Mouse (Mus musculus): ENCODE measurements around the gene Odf3l1.

Gene Odf3l1

DNA sequence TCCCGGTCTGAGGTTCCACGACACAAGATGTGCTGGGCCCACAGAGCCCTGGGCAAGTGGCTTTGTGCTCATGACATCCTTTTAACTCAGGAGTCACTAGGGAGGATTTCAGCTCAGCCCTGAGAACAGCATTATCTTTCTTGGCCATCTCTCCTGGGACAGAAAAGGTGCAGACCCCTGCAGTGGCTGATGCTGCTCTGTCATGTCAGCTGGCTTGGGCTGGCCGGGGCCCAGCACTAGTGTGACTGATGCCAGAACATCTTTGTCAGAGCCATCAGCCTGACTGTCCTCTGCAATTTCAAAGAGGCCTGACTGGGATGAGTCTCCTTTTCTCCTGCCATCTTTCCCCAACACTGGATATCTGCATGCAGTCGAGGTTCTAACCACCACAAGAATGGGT, 17.8 kb upstream of the Odf3l1 start:
- no peak for DNase-seq (ENCODE audit: low read depth, low spot score)

DNA sequence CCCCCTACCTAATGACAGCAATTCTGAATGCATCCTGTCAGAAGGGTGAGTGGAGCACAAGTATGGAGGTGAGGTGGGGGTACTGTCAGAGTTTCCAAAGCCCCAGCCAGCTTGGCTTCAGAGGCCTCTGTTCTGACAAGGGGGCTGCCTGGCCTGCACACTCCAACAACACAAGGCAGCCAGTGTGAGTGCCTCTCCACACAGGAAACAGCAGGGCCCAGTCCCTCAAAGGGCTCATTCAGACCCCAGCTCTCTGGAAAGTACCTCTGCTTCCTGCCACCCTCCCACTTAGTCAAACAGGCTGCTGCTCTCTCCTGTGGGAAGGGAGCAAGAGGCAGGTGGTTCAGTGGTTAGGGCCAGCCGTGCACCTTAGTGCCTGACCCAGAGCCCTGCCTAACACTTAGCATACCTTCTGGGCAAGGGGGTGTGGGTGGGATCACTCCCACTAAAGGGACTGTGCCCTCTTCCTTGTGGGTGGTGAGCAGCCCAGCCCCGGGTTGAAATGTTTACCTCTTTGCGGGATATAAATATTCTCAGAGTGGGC, 17.1 kb upstream of the Odf3l1 start:
- no peak for DNase-seq (ENCODE audit: low read depth, low spot score)

DNA sequence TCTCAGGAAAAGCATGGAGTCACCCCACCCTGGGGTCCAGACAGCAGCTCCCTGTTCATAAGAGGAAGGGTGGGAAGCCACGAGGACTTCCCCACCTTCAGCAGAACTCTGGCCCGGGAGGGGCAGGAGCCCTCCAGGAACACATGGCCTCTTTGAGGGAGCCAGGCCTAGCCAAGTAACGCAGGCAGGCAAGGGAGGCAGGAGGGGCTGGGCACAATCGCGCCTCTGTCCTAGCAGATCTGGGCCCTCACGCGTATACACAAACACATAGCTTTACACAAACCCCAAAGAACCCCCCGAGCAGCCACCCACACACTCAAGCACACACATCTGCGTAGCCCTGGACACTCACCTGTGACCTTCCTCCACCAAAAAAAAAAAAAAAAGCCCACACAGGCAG, 16.3 kb upstream of the Odf3l1 start:
- DNase-seq (ENCODE audit: low read depth, low spot score) = no peak

DNA sequence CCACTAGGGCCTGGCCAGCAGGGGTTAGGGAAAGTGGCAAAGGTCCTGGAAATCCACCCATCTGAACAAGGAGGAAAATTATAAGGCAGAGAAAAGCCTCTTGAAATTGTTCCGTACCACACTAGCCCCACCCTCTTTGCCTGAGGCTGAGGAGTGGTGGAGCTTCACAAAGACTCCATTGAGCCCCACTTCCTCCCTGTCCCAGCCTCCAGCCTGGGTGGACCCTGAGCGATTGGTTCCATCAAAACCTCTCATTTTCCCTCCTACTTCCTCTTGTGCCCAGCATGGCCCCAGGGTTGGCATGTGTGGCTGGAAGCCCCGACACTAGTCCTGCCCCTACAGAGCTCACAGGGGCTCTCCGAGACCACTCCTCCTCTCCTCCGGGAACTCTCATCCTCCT, 12.8 kb upstream of the Odf3l1 start:
- no peak for DNase-seq (ENCODE audit: low read depth, low spot score)

DNA sequence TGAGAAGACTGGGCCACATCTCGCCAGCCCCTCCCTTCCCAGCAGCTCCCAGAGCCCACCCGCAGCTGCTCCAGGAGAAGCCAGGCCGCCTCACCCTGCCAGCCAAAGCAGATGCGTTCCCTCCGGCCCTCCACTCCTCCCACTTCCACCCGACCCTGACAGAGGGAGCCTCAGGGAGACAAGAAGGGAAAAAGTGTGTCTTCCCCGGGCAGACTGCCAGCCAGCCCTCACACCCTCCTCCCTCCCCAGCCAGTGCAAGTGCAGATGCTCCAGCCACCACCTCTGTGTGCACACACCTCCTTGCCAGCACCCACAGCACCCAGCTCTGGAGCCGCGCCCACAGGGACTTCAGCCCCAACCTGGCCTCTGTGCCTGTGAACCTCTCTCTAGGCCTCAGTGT, 12.3 kb upstream of the Odf3l1 start:
- no peak for DNase-seq (ENCODE audit: low read depth, low spot score)

DNA sequence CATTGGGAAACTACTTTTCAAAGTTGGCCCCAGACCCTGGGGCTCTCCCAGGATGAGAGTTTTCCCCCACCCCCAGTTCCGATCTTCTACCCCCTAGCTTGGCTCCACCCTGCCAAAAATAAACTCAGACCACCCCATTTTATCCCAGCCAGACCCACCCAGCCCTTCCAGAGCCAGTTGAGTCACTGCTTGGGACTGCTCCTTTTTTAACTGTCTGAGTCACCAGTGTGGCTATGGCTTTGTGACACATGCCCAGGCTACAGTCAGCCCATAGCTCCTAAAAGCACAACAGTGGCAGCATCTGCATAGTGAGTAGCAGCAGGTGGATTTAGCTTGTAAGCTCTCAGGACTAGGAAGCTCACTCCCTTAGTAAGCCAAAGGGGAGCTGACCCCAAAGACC, 8.6 kb upstream of the Odf3l1 start:
- DNase-seq (ENCODE audit: low read depth, low spot score) = no peak

DNA sequence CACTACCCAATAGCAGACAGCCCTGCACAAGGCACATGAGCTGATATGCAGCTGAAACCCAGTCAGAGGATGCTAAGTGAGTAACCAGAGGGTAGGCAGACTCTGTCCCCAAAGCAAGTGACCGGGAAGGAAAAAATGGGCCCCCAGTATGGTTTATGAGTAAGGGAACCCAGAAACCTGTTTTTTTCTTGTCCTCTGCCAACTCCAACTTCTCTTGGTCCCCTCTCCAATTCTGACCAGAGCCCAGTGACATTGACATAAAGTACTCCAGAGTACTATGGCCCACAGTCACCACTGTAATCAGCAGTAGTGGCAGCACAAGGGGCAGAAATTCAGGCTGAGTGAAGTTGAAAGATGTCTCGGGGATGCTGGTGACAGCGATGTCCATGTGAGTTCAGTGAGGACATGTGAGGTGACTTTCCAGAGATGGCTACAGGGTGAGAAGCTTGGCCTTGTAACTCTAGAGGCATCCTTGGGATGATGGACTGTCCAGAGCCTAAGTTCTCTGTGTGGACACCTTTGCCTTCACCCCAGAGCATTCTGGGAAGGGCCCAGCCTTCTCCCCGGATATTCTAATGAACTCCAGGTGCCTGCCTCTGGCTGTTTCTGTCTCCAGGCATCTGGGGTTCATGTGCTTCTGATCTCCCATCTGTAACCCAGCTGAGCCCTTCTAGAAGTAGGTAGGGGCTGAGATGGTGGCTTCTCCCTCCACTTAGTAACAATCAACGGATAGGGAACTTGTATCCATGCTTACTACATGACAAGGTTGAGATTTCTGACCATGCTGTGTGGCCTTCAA, 7.8 kb upstream of the Odf3l1 start:
- no peak for DNase-seq (ENCODE audit: low read depth, low spot score)

DNA sequence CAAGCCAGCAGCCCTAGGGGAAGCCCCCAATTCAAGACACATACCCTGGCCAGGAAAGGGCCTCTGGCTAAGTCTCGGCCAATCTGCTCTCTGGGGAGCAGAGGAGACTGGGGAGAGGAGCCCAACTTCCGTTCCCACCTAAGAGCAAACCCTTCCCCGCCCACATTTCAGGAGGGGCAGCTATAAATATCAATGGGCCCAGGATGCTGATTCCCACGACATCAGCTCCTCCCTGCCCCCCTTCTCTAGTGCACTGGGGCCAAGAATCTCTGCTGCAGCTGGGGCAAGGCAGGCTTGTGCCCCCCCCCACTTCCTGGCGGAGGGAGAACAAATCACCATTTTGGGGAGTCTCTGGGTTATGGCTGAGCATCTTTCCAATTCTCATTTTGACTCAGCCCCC, 6.7 kb upstream of the Odf3l1 start:
- no peak for DNase-seq (ENCODE audit: low read depth, low spot score)

DNA sequence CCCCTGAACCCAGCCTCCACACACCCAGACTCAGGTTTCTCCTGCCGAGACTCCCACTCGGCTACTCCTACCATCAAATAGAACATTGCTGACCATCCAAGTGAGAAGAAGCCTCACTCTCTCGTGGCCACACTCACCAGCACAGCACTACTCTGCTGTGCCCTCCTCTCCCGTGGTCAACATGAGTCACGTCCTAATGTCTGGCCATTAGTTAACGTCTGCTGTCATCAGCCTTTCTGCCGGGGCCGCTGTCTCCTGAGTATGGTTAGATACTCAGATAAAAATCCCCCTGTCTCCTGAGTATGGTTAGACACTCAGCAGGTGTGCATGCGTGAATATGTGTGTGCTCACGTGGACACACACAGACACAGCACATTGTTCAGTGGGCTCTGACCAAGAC, 6.3 kb upstream of the Odf3l1 start:
- DNase-seq (ENCODE audit: low read depth, low spot score) = no peak

DNA sequence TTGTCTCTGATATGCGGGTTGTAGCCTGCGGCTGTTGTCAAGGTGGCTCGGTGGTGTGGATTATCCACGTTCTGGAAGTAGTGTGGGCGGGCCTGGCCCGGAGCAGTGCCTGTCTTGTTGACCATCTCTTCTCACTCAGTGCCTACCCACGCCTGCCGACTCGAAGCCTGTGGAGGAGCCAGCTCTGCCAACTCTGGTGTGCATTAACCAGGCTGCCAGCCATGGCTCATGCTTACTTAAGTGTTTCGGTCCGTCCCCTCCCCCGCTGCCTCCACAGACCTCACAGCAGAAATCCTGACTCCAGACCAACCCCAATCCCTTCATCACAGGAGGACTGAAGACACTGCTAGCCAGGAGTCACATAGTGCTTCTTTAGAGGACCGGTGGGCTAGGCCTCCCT, 5.1 kb upstream of the Odf3l1 start:
- DNase-seq (ENCODE audit: low read depth, low spot score) = no peak

DNA sequence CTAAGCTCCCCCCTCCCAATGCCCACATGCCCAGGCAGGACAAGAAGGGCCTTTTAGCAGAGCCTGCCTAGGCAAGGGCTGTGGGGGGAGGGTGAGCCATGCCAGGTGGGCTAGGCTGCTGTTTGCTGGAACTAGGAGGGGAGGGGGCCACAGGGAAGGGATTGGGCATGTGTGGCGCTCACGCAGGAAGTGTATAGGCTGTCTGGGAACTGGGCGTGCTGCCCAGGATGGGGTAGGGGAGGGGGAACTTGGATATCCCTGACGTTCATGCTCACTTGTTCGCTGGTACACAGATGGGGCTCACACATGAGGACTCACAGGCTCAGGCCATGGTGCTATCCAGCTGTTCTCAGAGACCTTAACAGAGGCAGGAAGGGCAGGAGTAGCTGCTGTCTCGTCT, 3.8 kb upstream of the Odf3l1 start:
- DNase-seq (ENCODE audit: low read depth, low spot score) = no peak

DNA sequence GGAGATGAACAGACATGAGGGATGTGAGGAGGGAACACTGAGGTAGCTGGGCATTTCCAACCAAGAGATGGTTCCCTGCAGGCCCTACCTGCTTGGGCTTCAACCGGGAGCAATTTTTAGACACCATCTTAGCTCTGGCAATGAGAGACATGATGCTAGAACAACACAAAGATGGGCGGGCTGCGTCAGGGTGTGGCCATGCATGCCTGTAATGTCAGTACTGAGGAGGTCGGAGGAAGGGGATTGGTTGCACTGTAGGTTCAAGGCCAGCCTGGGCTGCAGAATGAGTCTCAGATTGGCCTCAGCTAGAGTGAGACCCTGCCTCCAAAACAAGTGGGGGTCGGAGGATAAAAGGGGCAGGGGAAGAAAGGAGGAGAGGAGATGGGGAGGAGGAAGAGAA, 2.0 kb upstream of the Odf3l1 start:
- no peak for DNase-seq (ENCODE audit: low read depth, low spot score)

DNA sequence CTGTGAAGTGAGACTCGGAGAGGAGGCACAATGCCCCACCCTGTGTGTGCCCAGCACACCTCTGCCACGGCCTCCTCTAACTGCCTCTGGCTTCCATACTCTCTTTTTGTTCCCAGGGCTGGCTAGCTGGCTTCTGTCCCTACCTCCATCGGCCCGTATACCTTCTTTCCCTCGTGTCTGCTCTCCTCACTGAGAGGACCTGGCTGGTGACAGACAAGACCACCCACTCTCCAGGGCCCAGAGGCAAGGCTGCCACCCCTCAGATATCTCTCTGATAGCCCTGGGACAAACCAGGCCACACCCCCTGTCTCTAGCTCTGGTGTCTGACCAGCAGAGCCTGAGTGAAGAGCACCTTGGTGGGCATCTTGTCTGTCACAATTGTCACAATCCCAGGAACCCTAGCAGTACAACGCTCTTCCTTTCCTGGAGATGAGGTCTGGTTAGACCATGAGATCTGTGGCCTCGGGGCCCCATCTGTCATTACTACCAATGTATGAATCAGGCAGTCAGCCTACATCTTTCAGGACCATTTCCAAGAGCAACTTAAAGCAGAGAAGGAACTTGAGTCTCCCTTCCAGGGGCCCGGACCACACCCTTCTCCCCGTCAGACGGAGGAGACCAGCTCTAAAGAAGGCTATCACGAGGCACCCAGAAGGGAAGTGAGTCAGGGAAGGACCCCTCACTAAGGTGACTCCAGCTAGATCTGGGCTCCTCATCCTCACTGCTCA, 1.4 kb upstream of the Odf3l1 start:
- DNase-seq (ENCODE audit: low read depth, low spot score) = no peak

DNA sequence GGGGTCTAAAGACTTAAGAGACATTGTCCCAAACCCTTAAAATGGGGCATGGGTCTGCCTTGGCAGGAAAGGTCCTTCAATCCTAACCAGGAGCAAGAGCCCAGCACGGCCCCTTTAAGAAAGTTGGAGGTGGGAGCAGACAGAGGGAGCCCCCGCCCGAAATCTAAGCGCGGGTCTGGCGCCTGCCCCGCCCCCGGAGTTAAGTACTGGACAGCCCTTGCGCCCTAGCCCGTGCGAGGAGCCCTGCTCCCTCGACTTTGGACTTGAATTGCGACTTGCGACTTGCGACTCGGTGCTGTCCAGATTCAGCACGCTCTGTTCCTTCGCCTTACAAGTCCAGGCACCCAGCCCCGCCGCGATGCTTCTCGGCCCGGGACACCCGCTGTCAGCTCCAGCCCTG, 353 bp upstream of the Odf3l1 start, which contains the start of gene Cspg4:
Gene Cspg4 (plus strand): TSS at position 202 of the 400 bp plus-strand sequence.
- no peak for DNase-seq (ENCODE audit: low read depth, low spot score)

DNA sequence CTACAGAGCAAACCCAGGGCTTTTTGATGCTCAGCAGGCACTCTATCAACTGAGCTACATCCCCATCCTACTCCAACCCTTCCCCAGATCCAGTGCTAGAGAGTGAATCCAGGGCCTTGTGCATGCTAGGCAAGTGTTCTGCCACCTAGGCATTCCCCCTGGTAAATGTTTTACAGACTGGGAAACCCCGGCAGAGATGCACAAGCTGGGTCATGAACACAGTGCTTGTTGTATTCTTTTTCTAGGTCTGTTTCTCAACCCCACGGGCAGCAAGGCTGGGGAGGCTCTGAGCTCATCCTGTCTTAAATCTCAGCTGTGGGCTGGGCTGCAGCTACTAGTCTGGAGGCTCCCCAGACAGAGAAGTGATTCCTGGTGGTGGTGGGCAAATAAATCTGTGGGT, 1.6 kb downstream of the Odf3l1 start:
- DNase-seq (ENCODE audit: low read depth, low spot score) = no peak

DNA sequence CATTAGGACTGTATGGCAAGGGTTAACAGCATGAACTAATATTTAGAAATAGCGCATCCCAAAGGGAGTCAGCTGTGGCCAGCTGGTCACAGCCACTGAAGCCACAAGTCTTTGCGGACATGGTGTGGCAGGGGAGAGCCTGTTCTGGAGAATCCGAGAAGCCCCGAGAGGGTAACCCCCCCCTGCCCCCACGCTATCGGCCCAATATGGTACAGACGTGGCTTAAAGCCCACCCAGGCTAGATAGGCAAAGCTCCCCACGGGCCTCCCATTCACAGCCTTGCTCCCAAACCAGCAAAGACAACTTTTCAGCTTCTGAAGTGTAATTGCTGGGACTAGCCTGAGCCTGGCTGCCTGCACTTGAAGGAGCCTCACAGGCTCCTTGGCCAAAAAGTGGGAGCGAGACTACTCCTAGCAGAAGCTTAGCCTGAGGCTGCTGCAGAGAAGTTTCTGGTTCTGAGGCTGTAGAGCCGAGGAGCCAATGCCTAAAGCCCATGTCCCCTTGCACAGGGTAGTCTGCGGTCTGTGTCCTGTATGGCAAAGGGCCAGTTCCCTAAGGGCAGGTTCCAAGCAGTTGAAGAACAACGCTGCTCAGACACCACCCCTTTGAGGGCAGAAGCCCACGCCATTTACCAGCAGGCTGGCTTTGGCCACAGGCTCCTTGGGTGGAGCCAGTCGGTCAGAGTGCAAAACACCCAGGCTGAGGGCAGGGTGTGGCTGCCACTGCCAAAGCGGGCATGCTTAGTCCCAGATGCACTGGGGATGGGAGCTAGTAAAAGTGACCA, 3.8 kb downstream of the Odf3l1 start:
- no peak for DNase-seq (ENCODE audit: low read depth, low spot score)

DNA sequence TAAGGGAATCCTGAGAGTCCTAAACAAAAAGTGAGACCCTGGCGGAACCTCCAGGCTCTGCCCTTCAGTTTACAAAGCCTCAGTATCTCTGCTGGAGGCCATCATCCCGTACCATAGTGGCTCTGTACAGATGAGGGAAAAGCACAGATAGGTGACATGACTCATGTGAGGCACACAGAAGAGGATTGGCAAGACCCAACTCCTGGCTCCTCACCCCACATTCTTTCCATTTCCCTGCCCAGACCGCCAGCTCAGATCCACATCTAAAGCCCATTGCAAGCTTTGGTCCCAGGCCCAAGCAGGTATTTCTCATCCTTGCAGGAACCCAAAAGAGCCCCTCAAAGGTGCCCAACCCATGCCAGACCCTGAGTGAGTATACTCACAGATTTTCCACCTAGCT, 4.4 kb downstream of the Odf3l1 start:
- DNase-seq (ENCODE audit: low read depth, low spot score) = no peak

DNA sequence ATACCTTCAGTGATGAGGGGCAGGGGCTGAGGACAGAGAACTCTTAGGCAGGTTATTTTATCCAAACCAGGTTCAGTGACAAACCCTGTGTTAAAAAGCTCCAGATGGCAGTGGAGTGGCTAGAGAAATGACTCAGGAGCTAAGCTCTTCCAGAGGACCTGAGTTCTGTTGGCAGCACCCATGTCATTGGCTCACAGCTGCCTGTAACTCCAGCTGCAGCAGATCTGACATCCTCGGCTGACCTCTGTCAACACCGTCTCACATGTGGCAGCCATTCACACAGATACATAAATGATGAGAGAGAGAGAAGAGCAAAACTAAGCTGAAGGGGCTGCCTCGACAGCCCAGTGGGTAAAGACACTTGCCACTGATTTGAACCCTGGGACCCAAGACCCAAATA, 7.0 kb downstream of the Odf3l1 start:
- no peak for DNase-seq (ENCODE audit: low read depth, low spot score)

DNA sequence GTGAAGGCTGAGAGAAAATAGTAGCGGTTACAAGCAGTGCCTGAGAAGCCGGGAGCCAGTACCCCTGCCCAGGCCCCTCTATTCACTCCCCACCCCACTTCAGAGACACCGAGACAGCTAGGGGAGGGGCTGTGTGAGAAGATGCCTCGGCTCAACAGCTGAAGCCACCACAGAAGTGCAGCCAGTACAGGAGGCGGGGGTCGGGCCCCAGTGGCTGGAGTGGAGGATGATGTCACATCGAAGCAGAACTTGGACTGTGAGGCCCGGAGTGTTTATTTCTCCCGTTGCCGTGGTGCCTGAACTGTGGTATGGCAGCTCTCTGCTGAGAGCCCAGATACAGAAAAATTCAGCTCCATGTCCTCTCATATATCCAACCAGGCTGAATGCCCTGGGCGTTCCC, 12.7 kb downstream of the Odf3l1 start:
- DNase-seq (ENCODE audit: low read depth, low spot score) = no peak

DNA sequence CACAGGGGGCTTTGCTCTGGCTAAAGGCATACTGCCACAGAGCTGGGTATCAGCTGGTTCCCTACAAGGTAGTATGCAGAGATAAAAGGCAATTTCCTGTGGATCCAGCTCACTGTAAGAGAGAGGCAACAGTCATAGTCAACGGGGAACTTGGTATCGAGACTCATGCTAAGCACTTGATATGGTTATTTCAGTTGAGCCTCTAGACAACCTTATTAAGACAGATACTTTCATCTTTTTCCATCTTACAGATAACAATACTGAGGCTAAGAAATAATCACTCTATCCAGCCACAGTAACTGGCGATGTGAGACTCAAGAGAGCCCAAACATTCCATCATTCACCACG, 13.6 kb downstream of the Odf3l1 start:
- DNase-seq (ENCODE audit: low read depth, low spot score) = no peak

DNA sequence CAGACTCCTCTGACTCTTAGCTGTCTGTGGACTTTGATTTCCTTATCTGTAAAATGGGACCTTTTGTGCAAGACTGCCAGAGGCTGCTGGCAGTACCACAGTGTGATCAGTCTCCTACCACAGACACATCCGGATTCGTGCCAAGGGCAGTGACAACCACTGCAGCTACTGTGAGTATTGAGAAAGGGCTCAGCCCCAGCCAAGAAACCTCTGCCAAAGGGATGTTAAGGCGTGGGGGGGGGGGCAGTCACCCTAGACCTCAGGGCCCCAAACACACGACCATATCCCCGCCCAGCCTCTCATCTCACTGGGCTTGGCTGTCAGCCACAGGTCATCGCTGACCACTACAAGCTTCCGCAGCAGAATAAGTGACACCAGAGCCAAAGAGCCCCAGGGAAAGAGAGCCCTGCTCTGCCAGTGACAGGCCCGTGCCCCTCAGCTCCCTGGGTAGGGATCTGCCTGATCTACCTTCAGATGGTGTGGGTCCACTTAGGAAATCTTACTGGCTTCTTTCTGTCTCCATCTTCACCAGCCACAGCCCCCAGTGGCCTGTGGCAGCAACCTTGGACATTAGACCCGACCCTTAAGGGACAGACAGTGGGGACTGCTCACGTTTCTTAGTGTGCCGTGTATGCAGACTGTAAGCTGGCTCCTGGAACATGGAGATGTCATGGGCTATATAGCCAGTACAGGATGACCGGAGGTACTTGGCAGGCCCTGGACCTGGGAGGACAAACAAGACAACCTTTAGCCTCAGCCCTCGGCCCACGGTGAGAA, 14.2 kb downstream of the Odf3l1 start:
- no peak for DNase-seq (ENCODE audit: low read depth, low spot score)

DNA sequence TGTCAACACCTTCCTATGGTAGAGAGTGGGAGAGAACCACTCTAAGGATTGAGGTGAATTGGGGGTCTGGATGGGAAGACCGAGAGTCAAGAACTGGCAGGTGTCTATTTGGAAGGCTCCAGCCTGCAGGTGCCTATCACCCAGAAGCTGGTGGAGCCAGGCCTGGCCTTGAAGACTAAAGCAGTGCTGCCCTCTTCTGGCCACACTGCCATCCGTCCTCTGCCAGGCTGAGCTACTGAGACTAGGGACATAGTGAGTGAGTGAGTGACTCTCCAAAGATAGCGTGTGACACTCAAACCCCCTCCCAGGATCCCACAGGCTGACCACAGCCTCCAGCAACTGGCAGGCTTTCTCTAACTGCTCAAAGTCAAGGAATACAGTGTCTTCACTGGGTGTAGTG, 17.0 kb downstream of the Odf3l1 start:
- DNase-seq (ENCODE audit: low read depth, low spot score) = peak; percentile 74

Data from A20 (cell line).